Mouse (Mus musculus): Measurements from ENCODE around the gene Cnn1. TPM values are rescaled to one million over a fixed set of nuclear protein-coding genes. Genes with fewer than 3 reads are reported as not detected.
"Not testable (repeated sequence)": the region's sequence is repeated elsewhere in the genome, so short reads cannot be mapped to it uniquely, and the experiment has no call there.

The Cnn1 gene
- polyA plus RNA-seq, 1 experiment from 2014 or later, result 1.3 TPM

GRCm38 (mm10) chr9:22058011-22058424 lies 41.0 kb upstream of the Cnn1 start:
- no peak for DNase-seq (ENCODE audit: low spot score)
- H3K27me3 ChIP-seq (replicated peaks; ENCODE audit: low read depth, poor library complexity, severe bottlenecking), result peaks cover 34% of the 10 kb centered on the region
- peaks cover 58% of the 10 kb centered on the region for H3K36me3 ChIP-seq (replicated peaks)
- H3K4me1 ChIP-seq, result peaks cover 15% of the 10 kb centered on the region
- no peak overlapping the region for H3K27ac ChIP-seq (replicated peaks)
- no peaks in the 10 kb centered on the region for H3K9me3 ChIP-seq
- 89% methylated on average over 9 of the region's 9 CpGs for WGBS
- H3K4me3 ChIP-seq, result no peak overlapping the region

GRCm38 (mm10) chr9:22061339-22061738 lies 37.7 kb upstream of the Cnn1 start:
- Histone ChIP-seq H3K4me1 (no peaks in the 10 kb centered on the region), H3K9me3 (no peaks in the 10 kb centered on the region), H3K36me3 (replicated peaks) (peaks cover 92% of the 10 kb centered on the region), H3K4me3 (no peak overlapping the region), H3K27me3 (replicated peaks; ENCODE audit: low read depth, poor library complexity, severe bottlenecking) (peaks cover 2% of the 10 kb centered on the region; the same call in 1 of the 2 replicates), H3K27ac (replicated peaks) (no peak overlapping the region)
- no peak for DNase-seq (ENCODE audit: low spot score)
- 80% methylated on average over 2 of the region's 2 CpGs for WGBS

- no peak for DNase-seq (ENCODE audit: low spot score)
- 89% methylated on average over 3 of the region's 3 CpGs for WGBS
- Histone ChIP-seq H3K27ac (replicated peaks) (no peak overlapping the region), H3K36me3 (replicated peaks) (peaks cover 91% of the 10 kb centered on the region), H3K4me3 (no peak overlapping the region), H3K27me3 (replicated peaks; ENCODE audit: low read depth, poor library complexity, severe bottlenecking) (no peaks in the 10 kb centered on the region), H3K4me1 (no peaks in the 10 kb centered on the region), H3K9me3 (no peaks in the 10 kb centered on the region)
Measured at GRCm38 (mm10) chr9:22064341-22064740, 34.7 kb upstream of the Cnn1 start.

- H3K4me3 ChIP-seq, result no peak overlapping the region
- 96% methylated on average over 11 of the region's 11 CpGs for WGBS
- H3K9me3 ChIP-seq, result no peaks in the 10 kb centered on the region
- H3K27ac ChIP-seq (replicated peaks), result no peak overlapping the region
- peaks cover 89% of the 10 kb centered on the region for H3K36me3 ChIP-seq (replicated peaks)
- no peak for DNase-seq (ENCODE audit: low spot score)
- H3K4me1 ChIP-seq, result peaks cover 10% of the 10 kb centered on the region
- no peaks in the 10 kb centered on the region for H3K27me3 ChIP-seq (replicated peaks; ENCODE audit: low read depth, poor library complexity, severe bottlenecking)
Measured at GRCm38 (mm10) chr9:22065642-22066041, 33.4 kb upstream of the Cnn1 start.

GRCm38 (mm10) chr9:22066433-22066832 lies 32.6 kb upstream of the Cnn1 start:
- H3K4me3 ChIP-seq, result no peak overlapping the region
- no peaks in the 10 kb centered on the region for H3K9me3 ChIP-seq
- 77% methylated on average over 3 of the region's 3 CpGs for WGBS
- peak; percentile 58 for DNase-seq (ENCODE audit: low spot score)
- H3K36me3 ChIP-seq (replicated peaks), result peaks cover 82% of the 10 kb centered on the region
- H3K4me1 ChIP-seq, result peaks cover 14% of the 10 kb centered on the region
- no peak overlapping the region for H3K27ac ChIP-seq (replicated peaks)
- no peaks in the 10 kb centered on the region for H3K27me3 ChIP-seq (replicated peaks; ENCODE audit: low read depth, poor library complexity, severe bottlenecking)

GRCm38 (mm10) chr9:22067195-22067594 lies 31.8 kb upstream of the Cnn1 start:
- H3K27ac ChIP-seq (replicated peaks), result no peak overlapping the region
- no peaks in the 10 kb centered on the region for H3K27me3 ChIP-seq (replicated peaks; ENCODE audit: low read depth, poor library complexity, severe bottlenecking)
- WGBS, result 78% methylated on average over 5 of the region's 5 CpGs
- H3K4me3 ChIP-seq, result no peak overlapping the region
- peaks cover 18% of the 10 kb centered on the region for H3K4me1 ChIP-seq
- no peak for DNase-seq (ENCODE audit: low spot score)
- no peaks in the 10 kb centered on the region for H3K9me3 ChIP-seq
- peaks cover 75% of the 10 kb centered on the region for H3K36me3 ChIP-seq (replicated peaks)

GRCm38 (mm10) chr9:22069881-22070553 lies 29.0 kb upstream of the Cnn1 start:
- DNase-seq (ENCODE audit: low spot score), result no peak
- H3K27ac ChIP-seq (replicated peaks), result peak overlapping the region; percentile 99; the same call in 1 of the 2 replicates
- H3K4me3 ChIP-seq, result peak overlapping the region; percentile 92
- no peaks in the 10 kb centered on the region for H3K27me3 ChIP-seq (replicated peaks; ENCODE audit: low read depth, poor library complexity, severe bottlenecking)
- 76% methylated on average over 4 of the region's 4 CpGs for WGBS
- peaks cover 73% of the 10 kb centered on the region for H3K36me3 ChIP-seq (replicated peaks)
- no peaks in the 10 kb centered on the region for H3K9me3 ChIP-seq
- peaks cover 18% of the 10 kb centered on the region for H3K4me1 ChIP-seq

GRCm38 (mm10) chr9:22070791-22071573 lies 28.0 kb upstream of the Cnn1 start, which contains the start of the genes Gm49318 and Zfp653:
Gene Gm49318, minus strand, starts transcription at chr9:22071259.
Gene Zfp653, minus strand, starts transcription at chr9:22071376.
- H3K27me3 ChIP-seq (replicated peaks; ENCODE audit: low read depth, poor library complexity, severe bottlenecking), result no peaks in the 10 kb centered on the region
- under 1% methylated on average over 87 of the region's 87 CpGs for WGBS

GRCm38 (mm10) chr9:22072276-22072675 lies 26.7 kb upstream of the Cnn1 start:
- Histone ChIP-seq H3K4me1 (peaks cover 18% of the 10 kb centered on the region), H3K9me3 (no peaks in the 10 kb centered on the region)

More at GRCm38 (mm10) chr9:22070791-22071573, 28.0 kb upstream of the Cnn1 start, which contains the start of the genes Gm49318 and Zfp653:
- DNase-seq (ENCODE audit: low spot score), result peak; percentile 98
- Histone ChIP-seq H3K4me1 (peaks cover 18% of the 10 kb centered on the region), H3K36me3 (replicated peaks) (peaks cover 67% of the 10 kb centered on the region), H3K4me3 (peak within 1 kb of the TSS; percentile 92), H3K27ac (replicated peaks) (peak within 1 kb of the TSS; percentile 99), H3K9me3 (no peaks in the 10 kb centered on the region)

GRCm38 (mm10) chr9:22075778-22076177 lies 23.2 kb upstream of the Cnn1 start:
- H3K36me3 ChIP-seq (replicated peaks), result peaks cover 56% of the 10 kb centered on the region
- WGBS, result 82% methylated on average over 5 of the region's 5 CpGs
- H3K9me3 ChIP-seq; H3K27me3 ChIP-seq (replicated peaks; ENCODE audit: low read depth, poor library complexity, severe bottlenecking); DNase-seq (ENCODE audit: low spot score); H3K27ac ChIP-seq (replicated peaks); H3K4me1 ChIP-seq; H3K4me3 ChIP-seq: not testable (repeated sequence)

More at GRCm38 (mm10) chr9:22072276-22072675, 26.7 kb upstream of the Cnn1 start:
- H3K27ac ChIP-seq (replicated peaks), result no peak overlapping the region
- H3K36me3 ChIP-seq (replicated peaks), result peaks cover 66% of the 10 kb centered on the region
- no peak for DNase-seq (ENCODE audit: low spot score)
- no peaks in the 10 kb centered on the region for H3K27me3 ChIP-seq (replicated peaks; ENCODE audit: low read depth, poor library complexity, severe bottlenecking)
- 0 out of 2 replicates have a peak overlapping the region, but pooled peaks have one; percentile 13 for H3K4me3 ChIP-seq
- WGBS, result 92% methylated on average over 4 of the region's 4 CpGs

- Histone ChIP-seq H3K27ac (replicated peaks) (no peak overlapping the region), H3K4me1 (peaks cover 6% of the 10 kb centered on the region; the same call in 1 of the 2 replicates), H3K27me3 (replicated peaks; ENCODE audit: low read depth, poor library complexity, severe bottlenecking) (no peaks in the 10 kb centered on the region), H3K4me3 (no peak overlapping the region), H3K9me3 (no peaks in the 10 kb centered on the region), H3K36me3 (replicated peaks) (peaks cover 56% of the 10 kb centered on the region)
- WGBS, result 94% methylated on average over 23 of the region's 23 CpGs
- no peak for DNase-seq (ENCODE audit: low spot score)
Measured at GRCm38 (mm10) chr9:22076223-22076622, 22.8 kb upstream of the Cnn1 start.

- DNase-seq (ENCODE audit: low spot score), result no peak
- peak overlapping the region; percentile 79; the same call in 1 of the 2 replicates for H3K27ac ChIP-seq (replicated peaks)
- peak overlapping the region; percentile 75 for H3K4me3 ChIP-seq
- 34% methylated on average over 4 of the region's 4 CpGs for WGBS
- peaks cover 9% of the 10 kb centered on the region for H3K4me1 ChIP-seq
- H3K9me3 ChIP-seq, result no peaks in the 10 kb centered on the region
- H3K36me3 ChIP-seq (replicated peaks), result peaks cover 15% of the 10 kb centered on the region; the same call in 1 of the 2 replicates
- H3K27me3 ChIP-seq (replicated peaks; ENCODE audit: low read depth, poor library complexity, severe bottlenecking), result no peaks in the 10 kb centered on the region
Measured at GRCm38 (mm10) chr9:22084667-22085021, 14.4 kb upstream of the Cnn1 start.
